8 mouse cellular contexts compared by ENCODE assay signal in genomic region chr11:80821296-80821695, GRCm38 (mm10). TPM values are rescaled to one million over a fixed set of nuclear protein-coding genes. Genes with fewer than 3 reads are reported as not detected.
DNase-seq lines count a peak whose midpoint lies in the region; ATAC-seq and TF ChIP-seq lines count a peak whose summit lies in the region.

No protein-coding gene starts in this region.

- no peak for ATAC-seq in megakaryocyte progenitor cell, adult 5-6 weeks (replicated peaks; ENCODE audit: poor library complexity)

- H3K4me3 ChIP-seq in cerebellum, adult 2 months (replicated peaks; ENCODE audit: insufficient read depth, low read depth, low read length): no peak overlapping the region

- TF ChIP-seq CTCF in cerebellum, adult 2 months (IDR thresholded peaks at IDR 0.05; ENCODE audit: borderline replicate concordance, insufficient read depth, low read depth, low read length): peak; percentile 63

- no peak for TF ChIP-seq POLR2A in cerebellum, adult 2 months (IDR thresholded peaks at IDR 0.05; ENCODE audit: borderline replicate concordance, insufficient read depth, low read length)

- WGBS in cerebellum, adult 2 months: 56% methylated on average over 14 of the region's 14 CpGs

- H3K27me3 ChIP-seq in cerebellum, adult 2 months (ENCODE audit: control insufficient read depth, insufficient read depth, low read length): no peaks in the 10 kb centered on the region

- peak; percentile 29 to 34 for DNase-seq in cerebellum, adult 2 months
- DNase-seq in cerebellum, adult 11-12 months: no peak
- peak; percentile 51 for DNase-seq in ZHBTc4 (ENCODE audit: low read depth, low spot score)
- peak; percentile 56 to 66 for DNase-seq in heart, adult 18-20 months
- peak; percentile 64 for DNase-seq in kidney, postnatal 10 days
- DNase-seq in lung, postnatal 14 days: peak; percentile 47
- DNase-seq in thymus, adult 18-20 months: no peak

- H3K4me1 ChIP-seq in cerebellum, adult 2 months (ENCODE audit: control insufficient read depth, insufficient read depth, low read length): no peaks in the 10 kb centered on the region

- no peak overlapping the region for H3K27ac ChIP-seq in cerebellum, adult 2 months (ENCODE audit: insufficient read depth, low read length)

RNA-seq across cellular contexts. Expression of gene Tmem98, which starts 11.3 kb away (rescaled TPM):
- 27.8 and 34.0 TPM in 2 replicates for polyA plus RNA-seq in cerebellum, adult 2 months (2012; rRNA removed)
- total RNA-seq in heart, adult 18-20 months (2021): 10 to 100 TPM; 12.0 to 14.0 TPM
- 2.6 and 2.8 TPM in 2 replicates for total RNA-seq in megakaryocyte progenitor cell, adult 5-6 weeks (2015)
- 1.0 and 4.2 TPM in 2 replicates for total RNA-seq in megakaryocyte progenitor cell, adult 5-6 weeks (2017)

RNA-seq across cellular contexts. Expression of gene Spaca3, which starts 36.9 kb away (rescaled TPM):
- not detected in 2 replicates for polyA plus RNA-seq in cerebellum, adult 2 months (2012; rRNA removed)
- not detected for total RNA-seq in heart, adult 18-20 months (2021)
- total RNA-seq in megakaryocyte progenitor cell, adult 5-6 weeks (2015): not detected in 2 replicates
- total RNA-seq in megakaryocyte progenitor cell, adult 5-6 weeks (2017): not detected in 2 replicates

RNA-seq across cellular contexts. Expression of gene Myo1d, which starts 41.5 kb away (rescaled TPM):
- polyA plus RNA-seq in cerebellum, adult 2 months (2012; rRNA removed): 14.3 and 16.9 TPM in 2 replicates
- total RNA-seq in heart, adult 18-20 months (2021): 10 to 100 TPM; 10.1 to 10.3 TPM
- 4.6 and 7.2 TPM in 2 replicates for total RNA-seq in megakaryocyte progenitor cell, adult 5-6 weeks (2015)
- total RNA-seq in megakaryocyte progenitor cell, adult 5-6 weeks (2017): 2.0 and 2.9 TPM in 2 replicates

Comparison
In these comparisons a context has a peak if more than half of its experiments do, and no peak if none do; other contexts are left out.
1. DNase-seq: peak in cerebellum, adult 2 months (2 of 2), ZHBTc4 (single experiment), heart, adult 18-20 months (2 of 2), kidney, postnatal 10 days (single experiment) and lung, postnatal 14 days (single experiment); none in cerebellum, adult 11-12 months (single experiment) and thymus, adult 18-20 months (0 of 2).